Mouse (Mus musculus) cortical plate, adult 2 months (tissue): ENCODE results near the gene Veph1.

Experiments
- CTCF ChIP-seq: fragments of 200-500 bp; IDR thresholded peaks from 2 replicates; pipeline ENCODE4 v1.5.1; 2011; ENCODE audit warnings: mild to moderate bottlenecking, control low read depth, low read length; ENCODE audit not compliant: insufficient read depth; ENCODE audit errors: extremely low read depth
- POLR2A ChIP-seq: fragments of 200-500 bp; IDR thresholded peaks from 2 replicates; pipeline ENCODE4 v1.6.1; 2011; ENCODE audit warnings: mild to moderate bottlenecking, low read length, control low read depth; ENCODE audit not compliant: insufficient read depth; ENCODE audit errors: extremely low read depth

GRCm38 (mm10) chr3:66070274-66070673 lies 226.4 kb downstream of the Veph1 start:
- TF ChIP-seq CTCF (no peak), POLR2A (no peak)
